Mouse (Mus musculus) ES-Bruce4 (cell line): ENCODE measurements around the gene Epb41l1.

Experiments used
- CTCF ChIP-seq: IDR thresholded peaks from one replicate; pipeline ENCODE4 v1.8.1; 2011; ENCODE audit warnings: low read depth, low read length
- EP300 ChIP-seq: IDR thresholded peaks from 2 replicates; pipeline ENCODE4 v1.6.1; 2011; ENCODE audit warnings: low read depth, low read length; ENCODE audit not compliant: insufficient read depth
- POLR2A ChIP-seq: IDR thresholded peaks from one replicate; pipeline ENCODE4 v1.8.1; 2011; ENCODE audit warnings: low read length; ENCODE audit not compliant: insufficient read depth

DNA sequence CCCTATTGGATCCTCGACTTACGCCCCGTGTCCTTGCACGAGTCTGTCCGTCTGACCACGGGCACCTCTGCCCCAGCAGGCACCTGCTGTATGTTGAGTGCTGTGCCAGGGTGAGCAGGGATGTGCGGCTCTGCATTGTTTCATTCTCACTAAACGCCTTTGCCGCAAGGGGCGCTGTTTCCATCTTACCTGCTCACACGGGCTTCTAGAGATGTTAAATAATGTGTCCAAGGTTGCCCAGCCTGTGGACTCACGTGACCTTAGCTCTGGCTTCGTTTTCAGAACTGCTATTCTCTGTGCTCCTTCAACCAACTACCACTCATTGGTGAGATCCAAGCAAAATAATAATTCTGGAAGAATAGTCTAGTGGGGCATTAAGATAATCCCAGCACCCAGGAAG, 61.6 kb downstream of the Epb41l1 start:
- peak; percentile 85 for TF ChIP-seq CTCF
- TF ChIP-seq POLR2A = no peak
- TF ChIP-seq EP300 = no peak
